Mouse (Mus musculus): ENCODE measurements around the gene Fancc.

Fancc gene

GRCm38 (mm10) chr13:63421225-63421624 lies 75.9 kb downstream of the Fancc start:
- DNase-seq (ENCODE audit: low read depth, low spot score): no peak

- no peak for DNase-seq (ENCODE audit: low read depth, low spot score)
These were observed 78.9 kb downstream of the Fancc start for GRCm38 (mm10) chr13:63418148-63418547.

DNA sequence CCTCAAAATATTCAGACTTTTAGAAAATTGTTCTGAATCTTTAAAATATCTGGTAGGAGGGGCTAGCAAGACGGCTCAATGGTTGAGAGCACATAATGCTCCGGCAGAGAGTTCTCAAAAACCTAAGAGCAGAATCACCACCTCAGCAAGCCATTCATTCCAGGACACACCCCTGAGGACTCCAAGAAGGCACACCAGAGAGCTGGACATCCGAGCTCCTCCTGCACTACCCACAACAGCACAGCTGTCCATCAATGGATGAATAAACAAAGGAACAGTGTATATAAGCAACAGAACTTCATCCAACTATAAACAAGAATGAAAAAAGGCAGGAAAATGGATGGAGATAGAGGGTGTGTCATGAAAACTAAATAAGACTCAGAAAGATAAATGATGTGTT lies 80.3 kb downstream of the Fancc start:
- no peak for DNase-seq (ENCODE audit: low read depth, low spot score)

GRCm38 (mm10) chr13:63412662-63413061 lies 84.4 kb downstream of the Fancc start:
- DNase-seq (ENCODE audit: low read depth, low spot score): no peak

DNA sequence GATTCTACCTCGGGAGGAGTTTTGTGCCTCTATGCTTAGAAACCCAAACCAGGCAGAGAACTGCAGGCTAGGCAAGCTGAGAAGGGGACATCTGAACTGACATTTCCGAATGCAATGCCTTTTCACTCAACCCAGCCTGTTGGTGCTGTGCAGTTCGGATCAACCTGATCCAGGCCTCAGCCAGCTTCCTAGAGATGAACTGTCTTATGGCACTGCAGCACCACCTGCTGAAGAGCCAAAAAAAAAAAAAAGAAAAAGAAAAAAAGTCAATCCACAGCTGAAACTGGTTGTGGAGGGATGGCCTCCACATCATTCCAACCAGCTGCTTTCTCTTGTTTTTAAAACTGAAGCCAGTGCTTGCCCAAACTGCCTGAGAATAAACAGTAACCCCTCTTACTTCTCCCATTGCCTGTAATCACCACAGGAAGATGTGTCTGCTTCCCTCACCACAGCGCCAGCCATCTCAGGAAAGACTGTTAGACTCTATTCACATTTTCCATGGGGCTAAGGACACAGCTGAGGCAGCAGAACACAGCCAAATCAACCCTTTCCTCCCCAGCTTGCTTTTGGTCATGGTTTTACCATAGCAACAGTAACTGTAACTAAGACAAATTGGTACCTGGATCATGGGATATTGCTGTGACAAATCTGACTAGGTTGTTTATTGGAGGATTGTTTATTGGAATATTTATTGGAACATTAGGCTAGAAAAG lies 85.6 kb downstream of the Fancc start:
- no peak for DNase-seq (ENCODE audit: low read depth, low spot score)

DNA sequence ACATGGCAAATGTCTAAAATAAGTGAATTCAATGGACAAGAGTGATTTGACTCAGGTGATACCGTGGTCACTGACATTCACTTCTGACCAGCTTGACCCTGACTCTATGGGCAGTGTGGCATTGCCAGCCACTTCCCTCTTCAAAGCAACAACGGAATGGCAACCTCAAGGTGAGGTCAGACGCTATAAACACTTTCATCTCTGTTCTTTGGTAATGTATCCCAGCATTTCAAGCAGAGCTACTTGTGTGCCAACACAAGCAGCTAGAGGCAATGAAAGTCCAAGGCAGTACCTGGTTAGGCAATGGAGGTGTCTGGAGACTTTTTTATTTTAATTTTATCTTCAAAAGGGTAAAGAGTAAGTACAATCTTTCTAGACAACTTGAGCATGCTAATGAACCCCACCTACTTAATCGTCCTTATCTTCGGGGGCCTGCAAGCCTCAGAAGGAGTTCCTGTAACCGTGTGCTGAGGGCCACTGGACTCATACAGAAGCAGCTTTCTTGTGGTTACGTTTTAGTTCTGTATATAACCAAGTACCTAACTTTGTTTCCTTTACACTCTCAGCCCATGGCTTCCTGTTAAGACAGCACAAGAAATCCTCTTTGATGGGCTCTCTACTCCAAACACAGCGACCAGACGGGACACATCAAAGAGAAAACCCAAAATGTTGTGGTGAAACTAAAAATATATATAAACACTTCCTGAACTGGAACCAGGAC lies 86.3 kb downstream of the Fancc start:
- no peak for DNase-seq (ENCODE audit: low read depth, low spot score)

GRCm38 (mm10) chr13:63405151-63405550 lies 91.9 kb downstream of the Fancc start:
- DNase-seq (ENCODE audit: low read depth, low spot score): no peak

DNA sequence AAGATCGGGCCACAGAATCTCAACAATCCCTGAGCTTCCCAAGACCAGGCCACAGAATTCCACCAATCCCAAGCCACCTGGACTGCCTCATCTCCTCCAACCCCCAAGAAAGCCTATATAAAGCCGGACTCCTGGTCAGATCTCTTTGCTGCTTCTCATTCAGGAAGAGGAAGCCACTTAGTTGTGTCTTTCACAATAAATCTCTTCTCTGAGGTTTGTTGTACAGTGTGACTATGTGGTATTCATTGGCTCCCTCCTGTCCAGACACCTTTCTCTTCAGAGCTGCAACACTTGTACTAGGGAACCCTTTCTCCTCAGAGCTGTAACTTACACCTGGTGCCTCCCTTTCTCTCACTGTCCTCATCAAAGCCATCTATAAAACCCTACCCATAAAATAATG lies 92.4 kb downstream of the Fancc start:
- no peak for DNase-seq (ENCODE audit: low read depth, low spot score)

DNA sequence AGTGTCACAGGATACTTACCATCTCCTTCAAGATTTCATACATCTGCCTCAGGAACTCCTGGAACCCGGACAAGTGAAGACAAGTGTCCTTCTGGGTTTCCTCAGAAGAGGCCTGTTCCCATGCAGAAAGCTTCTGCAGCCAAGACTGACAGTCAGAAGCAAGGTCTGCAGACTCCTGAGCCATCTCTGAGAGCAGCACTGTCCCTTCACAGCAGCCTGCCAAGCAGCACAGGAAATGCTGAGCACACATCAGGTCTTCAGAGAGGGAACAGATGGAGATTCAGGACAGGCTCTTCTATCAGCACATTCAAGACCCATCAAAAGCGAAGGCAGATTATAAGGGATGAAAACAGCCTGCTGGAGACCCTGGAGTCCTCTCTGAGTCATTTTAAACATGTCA lies 94.3 kb downstream of the Fancc start:
- no peak for DNase-seq (ENCODE audit: low read depth, low spot score)

- DNase-seq (ENCODE audit: low read depth, low spot score): no peak
These were observed 97.0 kb downstream of the Fancc start for GRCm38 (mm10) chr13:63400069-63400468.

GRCm38 (mm10) chr13:63397420-63397819 lies 99.7 kb downstream of the Fancc start:
- no peak for DNase-seq (ENCODE audit: low read depth, low spot score)

- DNase-seq (ENCODE audit: low read depth, low spot score): no peak
These were observed 102.6 kb downstream of the Fancc start for GRCm38 (mm10) chr13:63394304-63395063.

- no peak for DNase-seq (ENCODE audit: low read depth, low spot score)
These were observed 111.8 kb downstream of the Fancc start for GRCm38 (mm10) chr13:63385234-63385633.

- DNase-seq (ENCODE audit: low read depth, low spot score): no peak
These were observed 112.3 kb downstream of the Fancc start for GRCm38 (mm10) chr13:63384775-63385174.

GRCm38 (mm10) chr13:63382206-63382605 lies 114.9 kb downstream of the Fancc start:
- no peak for DNase-seq (ENCODE audit: low read depth, low spot score)

- no peak for DNase-seq (ENCODE audit: low read depth, low spot score)
These were observed 123.5 kb downstream of the Fancc start for GRCm38 (mm10) chr13:63373460-63374166.

GRCm38 (mm10) chr13:63361755-63362154 lies 135.3 kb downstream of the Fancc start:
- no peak for DNase-seq (ENCODE audit: low read depth, low spot score)

GRCm38 (mm10) chr13:63360111-63360885 lies 136.8 kb downstream of the Fancc start:
- no peak for DNase-seq (ENCODE audit: low read depth, low spot score)

DNA sequence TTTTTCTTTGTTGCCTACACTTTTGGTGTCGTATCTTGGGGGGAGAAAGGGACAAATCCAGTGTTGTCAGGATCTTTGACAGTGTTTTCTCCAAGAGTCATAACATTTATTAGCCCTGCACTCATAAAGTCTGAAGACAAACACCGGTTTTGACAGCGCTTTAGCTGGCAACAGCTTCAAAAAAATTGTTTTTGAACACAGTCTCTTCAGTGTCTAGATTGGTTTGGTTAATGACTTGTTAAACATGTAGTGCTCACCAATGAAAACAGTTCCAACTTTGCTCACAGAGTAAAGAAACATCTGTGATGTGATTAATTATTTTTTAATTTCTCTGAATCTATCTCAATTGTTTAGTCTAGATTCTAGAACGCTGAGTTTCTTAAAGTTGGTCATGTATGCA lies 137.7 kb downstream of the Fancc start:
- DNase-seq (ENCODE audit: low read depth, low spot score): no peak

- peak; percentile 89 for DNase-seq (ENCODE audit: low read depth, low spot score)
These were observed 140.5 kb downstream of the Fancc start for GRCm38 (mm10) chr13:63356558-63356957.

DNA sequence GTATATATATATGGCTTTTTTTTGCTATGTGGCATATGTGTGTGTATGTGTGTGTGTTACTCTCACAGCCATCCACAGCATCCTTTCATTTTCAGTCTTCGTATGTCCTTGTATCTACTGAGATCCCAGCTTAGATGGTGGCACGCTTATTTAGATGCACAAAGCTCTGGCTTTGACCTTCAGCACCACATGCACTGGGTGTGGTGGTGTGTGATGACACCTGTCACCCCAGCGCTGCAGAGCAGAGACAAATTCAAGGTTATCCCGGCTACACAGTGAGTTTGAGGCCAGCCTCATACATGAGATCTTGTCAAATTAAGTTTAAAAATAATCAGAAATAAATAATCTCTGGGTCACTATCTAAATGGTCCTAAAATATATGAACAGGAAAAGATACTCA lies 141.0 kb downstream of the Fancc start:
- peak; percentile 59 for DNase-seq (ENCODE audit: low read depth, low spot score)

Data from ZHBTc4 (cell line).